Mouse (Mus musculus) cortical plate, adult 2 months (tissue): ENCODE data around the gene Hspb1.

Experiments
- CTCF ChIP-seq: fragments of 200-500 bp; IDR thresholded peaks from 2 replicates; pipeline ENCODE4 v1.5.1; 2011; ENCODE audit warnings: mild to moderate bottlenecking, control low read depth, low read length; ENCODE audit not compliant: insufficient read depth; ENCODE audit errors: extremely low read depth
- POLR2A ChIP-seq: fragments of 200-500 bp; IDR thresholded peaks from 2 replicates; pipeline ENCODE4 v1.6.1; 2011; ENCODE audit warnings: mild to moderate bottlenecking, low read length, control low read depth; ENCODE audit not compliant: insufficient read depth; ENCODE audit errors: extremely low read depth

DNA sequence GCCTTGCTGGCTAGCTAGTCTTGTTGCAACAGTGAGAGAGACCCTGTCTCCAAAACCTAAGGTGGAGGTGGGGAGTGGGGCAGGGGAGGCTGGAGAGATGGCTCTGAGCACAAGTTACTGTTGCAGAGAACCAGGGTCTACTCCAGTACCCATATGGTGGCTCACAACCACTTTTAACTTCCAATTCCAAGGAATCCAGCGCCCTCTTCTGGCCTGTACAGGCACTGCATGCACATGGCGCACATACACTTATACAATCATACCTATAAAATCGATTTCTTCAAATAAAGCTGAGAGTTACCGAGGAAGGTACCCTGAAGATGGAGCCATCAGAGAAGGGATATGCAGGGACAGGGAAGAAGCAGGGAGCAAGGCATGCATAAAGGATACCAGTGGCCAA lies 40.3 kb upstream of the Hspb1 start:
- no peak for TF ChIP-seq POLR2A
- TF ChIP-seq CTCF, result 0 out of 2 replicates have a peak, but pooled peaks have one; percentile 24
